Mouse (Mus musculus): ENCODE data around the gene Gm7257. TPM values are rescaled to one million over a fixed set of nuclear protein-coding genes. Genes with fewer than 3 reads are reported as not detected.

Gm7257 gene
- not detected in 2 replicates for polyA plus RNA-seq (2014; fragmentation: Nextera tagmentation; extraction: Ambion mirVana)

DNA sequence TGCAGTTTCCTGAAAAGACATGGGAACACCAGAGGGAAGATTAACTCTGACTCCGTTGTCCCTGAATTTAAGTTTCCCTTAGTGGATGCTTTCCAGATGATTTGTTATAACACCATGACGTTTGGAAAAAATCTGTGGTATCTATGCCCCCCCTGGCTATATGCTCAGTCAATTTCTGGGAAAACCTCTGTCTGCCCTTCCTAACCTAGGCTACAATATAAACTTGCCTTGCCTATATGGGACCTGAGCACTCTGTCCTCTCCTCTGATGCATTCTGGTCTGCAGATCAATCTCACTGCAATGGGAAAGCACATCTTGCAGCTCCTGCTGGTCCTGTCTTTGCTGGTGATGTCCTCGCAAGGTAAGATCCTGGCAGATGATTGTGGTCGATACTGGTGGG, at the start of gene Gm7257:
Gene Gm7257, plus strand, starts transcription at position 301 of the 400 bp plus-strand sequence.
- no peak within 1 kb of the TSS for H3K9ac ChIP-seq (ENCODE audit: low read length)
- no peak within 1 kb of the TSS for H3K27ac ChIP-seq (ENCODE audit: low read depth)
- H3K4me2 ChIP-seq (ENCODE audit: low read length): no peak within 1 kb of the TSS
- H3K9me3 ChIP-seq (ENCODE audit: control insufficient read depth, low read length): no peaks in the 10 kb centered on the region
- H3K36me3 ChIP-seq (ENCODE audit: control insufficient read depth, insufficient read depth, low read length): no peaks in the 10 kb centered on the region
- H3K27me3 ChIP-seq (replicated peaks; ENCODE audit: control insufficient read depth, insufficient read depth, low read length): no peaks in the 10 kb centered on the region
- ATAC-seq (replicated peaks; ENCODE audit: low FRiP score, low TSS enrichment, low read depth) (no peak), DNase-seq (ENCODE audit: low spot score) (no peak)
- no peak within 1 kb of the TSS for H3K4me3 ChIP-seq (ENCODE audit: low read depth, low read length)
- 83% methylated on average over 4 of the region's 4 CpGs for WGBS
- H3K4me1 ChIP-seq (replicated peaks; ENCODE audit: control insufficient read depth, insufficient read depth, low read length): no peaks in the 10 kb centered on the region

DNA sequence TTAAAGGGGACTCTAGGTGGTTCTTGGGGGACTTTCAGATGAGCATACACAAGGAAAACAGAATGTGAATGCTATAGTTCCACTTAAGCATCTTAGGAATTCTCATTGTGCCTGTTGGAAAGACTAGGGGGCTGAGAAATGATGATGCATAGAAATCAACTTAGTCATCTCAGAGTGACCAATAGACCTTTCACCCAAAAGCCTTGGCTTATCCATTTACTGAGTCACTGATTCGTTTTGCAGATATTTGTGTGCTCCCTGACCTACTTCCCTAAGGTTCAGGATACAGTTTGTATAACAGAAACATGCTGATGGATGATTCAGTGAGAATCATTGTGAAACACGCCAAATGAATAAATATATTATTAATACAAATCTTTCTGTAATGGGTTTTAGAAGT, 28.7 kb upstream of the Gm7257 start:
- no peaks in the 10 kb centered on the region for H3K9me3 ChIP-seq (ENCODE audit: control insufficient read depth, low read length)
- no peaks in the 10 kb centered on the region for H3K4me1 ChIP-seq (replicated peaks; ENCODE audit: control insufficient read depth, insufficient read depth, low read length)
- no peak for DNase-seq (ENCODE audit: low spot score)
- no peak overlapping the region for H3K4me2 ChIP-seq (ENCODE audit: low read length)
- no peaks in the 10 kb centered on the region for H3K36me3 ChIP-seq (ENCODE audit: control insufficient read depth, insufficient read depth, low read length)
- H3K4me3 ChIP-seq (ENCODE audit: low read depth, low read length): no peak overlapping the region
- no peak overlapping the region for H3K27ac ChIP-seq (ENCODE audit: low read depth)
- no peaks in the 10 kb centered on the region for H3K27me3 ChIP-seq (replicated peaks; ENCODE audit: control insufficient read depth, insufficient read depth, low read length)
- WGBS: 51% methylated on average over 2 of the region's 2 CpGs
- no peak for ATAC-seq (replicated peaks; ENCODE audit: low FRiP score, low TSS enrichment, low read depth)
- no peak overlapping the region for H3K9ac ChIP-seq (ENCODE audit: low read length)

DNA sequence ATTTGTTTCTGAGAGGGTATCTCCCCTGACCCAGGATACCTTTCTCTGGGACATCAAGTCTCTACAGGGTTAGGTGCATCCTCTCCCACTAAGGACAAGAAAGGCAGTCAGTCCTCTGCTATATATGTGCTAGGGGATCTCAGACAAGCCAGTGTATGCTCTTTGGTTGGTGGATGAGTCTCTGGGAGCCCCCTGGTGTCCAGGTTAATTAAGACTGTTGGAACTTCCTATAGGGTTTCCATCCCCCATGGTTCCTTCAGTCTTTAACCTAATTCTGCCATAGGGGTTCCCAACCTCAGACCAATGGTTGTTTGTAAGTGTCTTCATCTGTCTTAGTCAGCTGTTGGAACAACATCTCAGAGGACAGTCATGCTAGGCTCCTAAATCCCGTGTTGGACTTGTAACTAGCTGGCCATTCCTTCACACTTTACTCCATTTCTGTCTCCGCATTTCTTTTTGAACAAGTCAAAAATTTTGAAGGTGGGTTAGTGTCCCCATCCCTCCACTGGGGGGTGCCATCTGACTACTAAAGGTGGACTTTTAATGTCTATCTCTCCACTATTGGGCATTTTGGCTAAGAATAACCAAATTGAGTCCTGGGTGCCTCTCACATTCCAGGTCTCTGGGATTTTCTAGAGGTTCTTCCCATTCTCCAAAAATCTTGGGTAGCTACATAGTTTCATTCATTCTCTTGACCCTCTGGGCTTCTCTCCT, 3.5 kb downstream of the Gm7257 start:
- ATAC-seq (replicated peaks; ENCODE audit: low FRiP score, low TSS enrichment, low read depth) (no peak), DNase-seq (ENCODE audit: low spot score) (no peak)
- no peaks in the 10 kb centered on the region for H3K9me3 ChIP-seq (ENCODE audit: control insufficient read depth, low read length)
- no peaks in the 10 kb centered on the region for H3K4me1 ChIP-seq (replicated peaks; ENCODE audit: control insufficient read depth, insufficient read depth, low read length)
- H3K27ac ChIP-seq (ENCODE audit: low read depth): no peak overlapping the region
- no peaks in the 10 kb centered on the region for H3K27me3 ChIP-seq (replicated peaks; ENCODE audit: control insufficient read depth, insufficient read depth, low read length)
- H3K4me3 ChIP-seq (ENCODE audit: low read depth, low read length): no peak overlapping the region
- H3K36me3 ChIP-seq (ENCODE audit: control insufficient read depth, insufficient read depth, low read length): no peaks in the 10 kb centered on the region
- H3K9ac ChIP-seq (ENCODE audit: low read length): no peak overlapping the region
- H3K4me2 ChIP-seq (ENCODE audit: low read length): no peak overlapping the region
- 52% methylated on average over 2 of the region's 2 CpGs for WGBS

DNA sequence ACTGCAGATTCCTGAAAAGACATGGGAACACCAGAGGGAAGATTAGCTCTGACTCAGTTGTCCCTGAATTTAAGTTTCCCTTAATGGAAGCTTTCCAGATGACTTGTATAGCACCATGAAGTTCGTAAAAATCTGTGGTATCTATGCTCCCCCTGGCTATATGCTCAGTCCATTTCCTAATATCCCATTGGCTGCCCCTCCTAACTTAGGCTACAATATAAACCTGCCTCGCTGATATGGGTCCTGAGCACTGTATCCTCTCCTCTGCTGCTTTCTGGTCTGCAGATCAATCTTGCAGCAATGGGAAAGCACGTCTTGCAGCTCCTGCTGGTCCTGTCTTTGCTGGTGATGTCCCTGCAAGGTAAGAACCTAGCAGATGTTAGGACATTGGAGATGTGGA, 43.7 kb downstream of the Gm7257 start, which contains the start of gene Gm9513:
Gene Gm9513, plus strand, starts transcription at position 301 of the 400 bp plus-strand sequence.
- Histone ChIP-seq H3K27ac (ENCODE audit: low read depth) (no peak within 1 kb of the TSS), H3K36me3 (ENCODE audit: control insufficient read depth, insufficient read depth, low read length) (no peaks in the 10 kb centered on the region), H3K9ac (ENCODE audit: low read length) (no peak within 1 kb of the TSS), H3K4me2 (ENCODE audit: low read length) (no peak within 1 kb of the TSS), H3K4me3 (ENCODE audit: low read depth, low read length) (no peak within 1 kb of the TSS), H3K27me3 (replicated peaks; ENCODE audit: control insufficient read depth, insufficient read depth, low read length) (no peaks in the 10 kb centered on the region), H3K4me1 (replicated peaks; ENCODE audit: control insufficient read depth, insufficient read depth, low read length) (no peaks in the 10 kb centered on the region), H3K9me3 (ENCODE audit: control insufficient read depth, low read length) (0 out of 2 replicates have a peak, but pooled peaks cover 3% of the 10 kb centered on the region)
- 63% methylated on average over 3 of the region's 3 CpGs for WGBS
- no peak for DNase-seq (ENCODE audit: low spot score)
- no peak for ATAC-seq (replicated peaks; ENCODE audit: low FRiP score, low TSS enrichment, low read depth)

Other genes with a start within 250 kb of the Gm7257 start
- gene Gm9513, start 43.8 kb downstream of the Gm7257 start, polyA plus RNA-seq (2014; fragmentation: Nextera tagmentation; extraction: Ambion mirVana): not detected in 2 replicates
- gene Gm5615, start 110.1 kb downstream of the Gm7257 start, polyA plus RNA-seq (2014; fragmentation: Nextera tagmentation; extraction: Ambion mirVana): not detected in 2 replicates
- not detected in 2 replicates for gene Gm17689, start 150.8 kb downstream of the Gm7257 start, polyA plus RNA-seq (2014; fragmentation: Nextera tagmentation; extraction: Ambion mirVana)
- not detected in 2 replicates for gene A630095E13Rik, start 211.5 kb downstream of the Gm7257 start, polyA plus RNA-seq (2014; fragmentation: Nextera tagmentation; extraction: Ambion mirVana)

Measured in intestine, embryonic 14.5 days (tissue).